Mouse (Mus musculus): Measurements from ENCODE around the gene Prpsap1. TPM values are rescaled to one million over a fixed set of nuclear protein-coding genes. Genes with fewer than 3 reads are reported as not detected.

Gene Prpsap1
- total RNA-seq, 2 experiments from 2014 or later = 95.7 to 103 TPM

GRCm38 (mm10) chr11:116446308-116446887 lies 47.6 kb downstream of the Prpsap1 start:
- no peak for DNase-seq (ENCODE audit: low spot score in 2 of 2)

GRCm38 (mm10) chr11:116445596-116446307 lies 48.2 kb downstream of the Prpsap1 start:
- peak; percentile 90 to 94 for DNase-seq (ENCODE audit: low spot score in 2 of 2)

GRCm38 (mm10) chr11:116443935-116444334 lies 50.1 kb downstream of the Prpsap1 start:
- no peak for DNase-seq (ENCODE audit: low spot score in 2 of 2)

- DNase-seq (ENCODE audit: low spot score in 2 of 2) = no peak
Measured at GRCm38 (mm10) chr11:116443311-116443710, 50.7 kb downstream of the Prpsap1 start.

- no peak for DNase-seq (ENCODE audit: low spot score in 2 of 2)
Measured at GRCm38 (mm10) chr11:116442867-116443177, 51.2 kb downstream of the Prpsap1 start.

- no peak for DNase-seq (ENCODE audit: low spot score in 2 of 2)
Measured at GRCm38 (mm10) chr11:116442129-116442866, 51.7 kb downstream of the Prpsap1 start.

GRCm38 (mm10) chr11:116440408-116441068 lies 53.5 kb downstream of the Prpsap1 start:
- no peak for DNase-seq (ENCODE audit: low spot score in 2 of 2)

GRCm38 (mm10) chr11:116439269-116440240 lies 54.4 kb downstream of the Prpsap1 start:
- no peak for DNase-seq (ENCODE audit: low spot score in 2 of 2)

GRCm38 (mm10) chr11:116437541-116437940 lies 56.5 kb downstream of the Prpsap1 start:
- DNase-seq (ENCODE audit: low spot score in 2 of 2) = no peak

GRCm38 (mm10) chr11:116436725-116437331 lies 57.2 kb downstream of the Prpsap1 start:
- no peak for DNase-seq (ENCODE audit: low spot score in 2 of 2)

- DNase-seq (ENCODE audit: low spot score in 2 of 2) = no peak
Measured at GRCm38 (mm10) chr11:116435992-116436724, 57.8 kb downstream of the Prpsap1 start.

- DNase-seq (ENCODE audit: low spot score in 2 of 2) = no peak
Measured at GRCm38 (mm10) chr11:116434967-116435752, 58.8 kb downstream of the Prpsap1 start.

GRCm38 (mm10) chr11:116434287-116434966 lies 59.6 kb downstream of the Prpsap1 start:
- no peak for DNase-seq (ENCODE audit: low spot score in 2 of 2)

- DNase-seq (ENCODE audit: low spot score in 2 of 2) = peak; percentile 97 to 99
Measured at GRCm38 (mm10) chr11:116433356-116434286, 60.4 kb downstream of the Prpsap1 start, which contains the start of gene Ubald2. Gene Ubald2, plus strand, starts transcription at chr11:116434094.

GRCm38 (mm10) chr11:116432593-116433355 lies 61.2 kb downstream of the Prpsap1 start:
- DNase-seq (ENCODE audit: low spot score in 2 of 2) = no peak

GRCm38 (mm10) chr11:116432127-116432526 lies 61.9 kb downstream of the Prpsap1 start:
- DNase-seq (ENCODE audit: low spot score in 2 of 2) = no peak

Measured in adrenal gland, postnatal 4 days (tissue).